Mouse (Mus musculus) limb, embryonic 11.5 days (tissue): ENCODE results near the gene Urb1. TPM values are rescaled to one million over a fixed set of nuclear protein-coding genes. Genes with fewer than 3 reads are reported as not detected.

ENCODE experiments used
- ATAC-seq: fragments of 200-750 bp; cut with Nextera tagmentation; 2 replicates; pipeline ENCODE4 v1.8.0; 2017; ENCODE audit warnings: low read depth; ENCODE audit not compliant: insufficient number of reproducible peaks, low FRiP score, low TSS enrichment
- DNase-seq: peaks from one replicate; pipeline ENCODE4 v3.0.0-alpha.2; 2015; ENCODE audit warnings: low spot score
- H3K27ac ChIP-seq: fragments of 300-500 bp; sonication (generic); replicated peaks from 2 replicates; pipeline ENCODE4 v1.5.1; 2014; ENCODE audit warnings: low read depth, mild to moderate bottlenecking, low read length
- H3K27me3 ChIP-seq: fragments of 300-500 bp; sonication (generic); 2 replicates; pipeline ENCODE4 v1.6.1; 2014; ENCODE audit warnings: mild to moderate bottlenecking, low read length, mixed read lengths; ENCODE audit not compliant: control insufficient read depth, insufficient read depth
- H3K36me3 ChIP-seq: fragments of 300-500 bp; sonication (generic); 2 replicates; pipeline ENCODE4 v1.6.1; 2014; ENCODE audit warnings: mild to moderate bottlenecking, low read length, moderate library complexity, mixed read lengths; ENCODE audit not compliant: control insufficient read depth, insufficient read depth
- H3K4me1 ChIP-seq: fragments of 300-500 bp; sonication (generic); 2 replicates; pipeline ENCODE4 v1.6.1; 2014; ENCODE audit warnings: low read length, mixed read lengths; ENCODE audit not compliant: control insufficient read depth, insufficient read depth
- H3K4me2 ChIP-seq: fragments of 300-500 bp; sonication (generic); 2 replicates; pipeline ENCODE4 v1.6.1; 2014; ENCODE audit warnings: low read depth, mild to moderate bottlenecking, moderate library complexity; ENCODE audit not compliant: severe bottlenecking
- H3K4me3 ChIP-seq: fragments of 300-500 bp; sonication (generic); 2 replicates; pipeline ENCODE4 v1.5.1; 2014; ENCODE audit warnings: low read depth, low read length
- H3K9ac ChIP-seq: fragments of 300-500 bp; sonication (generic); 2 replicates; pipeline ENCODE4 v1.6.1; 2014; ENCODE audit warnings: mild to moderate bottlenecking, low read length
- H3K9me3 ChIP-seq: fragments of 300-500 bp; sonication (generic); 2 replicates; pipeline ENCODE4 v1.6.1; 2016; ENCODE audit warnings: low read length; ENCODE audit not compliant: control insufficient read depth
- WGBS: fragments of 180-500 bp; shearing (Covaris S2); extraction: QIAGEN DNeasy Blood & Tissue Kit; methylation state at CpG from one replicate; pipeline ENCODE4 v1.1.7; 2014; 5-methylcytosine and 5-hydroxymethylcytosine counted together
- polyA plus RNA-seq: library from polyadenylated mRNA; unstranded; fragments of >200 nt; fragmentation: Nextera tagmentation; extraction: Ambion mirVana; gene quantifications from 2 replicates; pipeline ENCODE4 v1.2.1, GENCODE M21; 2014

The Urb1 gene
- polyA plus RNA-seq, 1 experiment from 2014 or later = 16.6 TPM

GRCm38 (mm10) chr16:90774646-90775045, 35.6 kb downstream of the Urb1 start:
- ATAC-seq (no peak), DNase-seq (no peak)
- Histone ChIP-seq H3K9ac (no peak overlapping the region), H3K27ac (no peak overlapping the region), H3K9me3 (no peaks in the 10 kb centered on the region), H3K36me3 (peaks cover 22% of the 10 kb centered on the region), H3K4me2 (no peak overlapping the region), H3K4me3 (no peak overlapping the region), H3K4me1 (no peaks in the 10 kb centered on the region), H3K27me3 (no peaks in the 10 kb centered on the region)
- 89% methylated on average over 6 of the region's 6 CpGs for WGBS

DNA sequence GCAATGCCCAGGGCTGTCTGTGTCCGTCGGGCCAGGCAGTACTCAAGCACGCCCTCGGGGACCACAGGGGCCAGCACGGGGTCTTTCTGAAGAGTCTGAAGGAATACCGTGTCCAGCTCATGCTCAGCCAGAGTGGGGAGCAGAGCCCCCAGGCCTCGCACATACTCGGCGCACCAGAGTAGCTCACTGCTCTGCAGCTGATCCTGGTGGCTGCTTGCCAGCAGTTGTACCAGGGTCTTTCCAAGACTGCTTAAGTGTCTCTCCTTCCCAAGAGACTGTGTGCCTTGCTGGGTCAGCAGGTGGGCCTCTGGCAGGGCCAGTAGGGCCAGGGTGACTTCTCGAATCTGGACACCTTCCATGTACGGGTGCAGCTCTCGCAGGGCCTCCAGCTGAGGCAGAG, 36.0 kb downstream of the Urb1 start:
- H3K36me3 ChIP-seq = peaks cover 23% of the 10 kb centered on the region
- DNase-seq = no peak

GRCm38 (mm10) chr16:90766919-90767454, 43.2 kb downstream of the Urb1 start:
- no peak overlapping the region for H3K27ac ChIP-seq
- no peak overlapping the region for H3K4me2 ChIP-seq
- no peak for ATAC-seq
- H3K36me3 ChIP-seq = peaks cover 18% of the 10 kb centered on the region; the same call in 1 of the 2 replicates
- no peak for DNase-seq
- no peak overlapping the region for H3K9ac ChIP-seq
- H3K4me3 ChIP-seq = no peak overlapping the region
- no peaks in the 10 kb centered on the region for H3K4me1 ChIP-seq
- H3K27me3 ChIP-seq = no peaks in the 10 kb centered on the region
- 94% methylated on average over 15 of the region's 15 CpGs for WGBS
- H3K9me3 ChIP-seq = no peaks in the 10 kb centered on the region

More for the DNA sequence above, 36.0 kb downstream of the Urb1 start:
- no peak for ATAC-seq
- Histone ChIP-seq H3K27me3 (no peaks in the 10 kb centered on the region), H3K4me2 (no peak overlapping the region), H3K4me1 (no peaks in the 10 kb centered on the region), H3K27ac (no peak overlapping the region), H3K9me3 (no peaks in the 10 kb centered on the region), H3K9ac (no peak overlapping the region), H3K4me3 (no peak overlapping the region)
- WGBS = 95% methylated on average over 12 of the region's 12 CpGs

DNA sequence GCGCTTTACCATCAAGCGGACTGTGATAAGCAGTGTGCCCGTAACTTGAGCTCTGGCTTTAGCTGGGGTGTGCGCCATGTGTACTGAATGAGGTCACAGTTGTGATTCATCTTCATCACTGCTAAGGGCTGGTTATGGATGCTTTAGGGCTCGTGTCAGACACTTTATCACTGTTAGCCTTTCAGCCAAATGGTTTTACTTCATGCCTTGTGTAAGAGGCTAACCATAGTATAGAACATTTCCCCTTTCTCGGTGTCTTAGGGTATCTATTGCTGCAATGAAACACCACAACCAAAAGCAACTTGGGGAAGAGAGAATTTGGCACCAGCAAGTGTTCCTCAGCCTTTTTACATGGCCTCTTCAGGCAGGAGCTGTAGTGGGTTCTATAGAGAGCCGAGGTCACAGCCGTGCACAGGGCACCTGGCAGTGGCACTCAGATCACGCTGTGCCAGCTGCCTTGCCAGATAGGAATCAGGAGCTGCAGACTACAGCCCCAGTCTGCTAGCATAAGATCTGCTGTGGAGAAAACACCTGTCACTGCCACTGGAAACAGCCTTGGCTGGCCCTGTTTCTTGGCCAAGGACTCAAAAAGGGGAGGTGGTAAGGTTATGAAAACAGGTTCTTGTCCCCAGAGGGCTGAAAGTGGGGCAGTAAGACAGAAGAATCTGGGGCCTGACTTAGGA, 44.9 kb downstream of the Urb1 start:
- Histone ChIP-seq H3K9ac (no peak overlapping the region), H3K27ac (no peak overlapping the region), H3K4me2 (no peak overlapping the region), H3K4me1 (no peaks in the 10 kb centered on the region), H3K9me3 (no peaks in the 10 kb centered on the region), H3K27me3 (no peaks in the 10 kb centered on the region), H3K36me3 (peaks cover 18% of the 10 kb centered on the region; the same call in 1 of the 2 replicates), H3K4me3 (no peak overlapping the region)
- no peak for ATAC-seq
- no peak for DNase-seq
- WGBS = 88% methylated on average over 9 of the region's 9 CpGs

DNA sequence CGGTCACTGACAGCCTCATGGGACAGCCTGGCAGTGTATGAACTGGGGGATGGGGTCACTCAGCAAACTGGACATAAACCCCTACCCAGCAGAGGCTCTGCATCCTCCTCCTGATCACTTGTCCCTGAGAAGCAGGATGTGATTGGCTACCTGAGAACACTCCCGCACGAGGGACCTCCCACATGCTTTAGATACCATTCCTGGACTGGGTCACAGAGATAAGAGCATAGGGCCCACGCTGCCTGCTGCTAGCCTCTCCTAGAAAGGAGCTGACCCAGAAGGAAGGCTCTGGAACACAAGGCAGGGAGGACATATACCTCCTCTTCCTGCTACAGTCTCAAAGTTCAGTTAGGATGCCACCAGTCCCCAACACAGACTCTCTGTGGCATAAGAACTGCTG, 49.7 kb downstream of the Urb1 start:
- no peak for DNase-seq
- no peaks in the 10 kb centered on the region for H3K4me1 ChIP-seq

DNA sequence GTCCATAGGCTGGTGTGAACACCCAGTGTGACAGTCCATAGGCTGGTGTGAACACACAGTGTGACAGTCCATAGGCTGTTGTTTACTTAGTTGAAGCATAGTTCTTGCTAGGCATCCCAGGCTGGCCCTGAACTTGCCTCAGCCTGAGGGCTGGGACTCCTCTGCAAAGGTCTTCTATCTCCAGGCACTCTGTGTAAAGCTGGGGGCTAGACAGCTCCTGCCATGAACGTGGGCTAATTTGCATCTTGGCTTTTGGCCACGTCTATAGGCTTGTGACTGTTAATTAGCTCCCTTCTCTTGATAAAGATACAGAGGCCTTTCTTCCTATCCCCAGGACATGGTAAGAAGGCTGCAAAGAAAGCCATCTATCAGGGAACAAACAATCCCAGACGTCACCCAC, 50.9 kb downstream of the Urb1 start:
- no peaks in the 10 kb centered on the region for H3K27me3 ChIP-seq
- H3K9ac ChIP-seq = no peak overlapping the region
- no peak for DNase-seq
- H3K4me3 ChIP-seq = no peak overlapping the region
- ATAC-seq = no peak
- 78% methylated on average over 3 of the region's 3 CpGs for WGBS
- H3K4me2 ChIP-seq = no peak overlapping the region
- no peaks in the 10 kb centered on the region for H3K9me3 ChIP-seq
- H3K4me1 ChIP-seq = no peaks in the 10 kb centered on the region
- no peak overlapping the region for H3K27ac ChIP-seq
- H3K36me3 ChIP-seq = peaks cover 11% of the 10 kb centered on the region; the same call in 1 of the 2 replicates

More for the DNA sequence above, 49.7 kb downstream of the Urb1 start:
- no peak overlapping the region for H3K4me2 ChIP-seq
- H3K9ac ChIP-seq = no peak overlapping the region
- no peaks in the 10 kb centered on the region for H3K9me3 ChIP-seq
- H3K36me3 ChIP-seq = peaks cover 9% of the 10 kb centered on the region; the same call in 1 of the 2 replicates
- ATAC-seq = no peak
- H3K27me3 ChIP-seq = no peaks in the 10 kb centered on the region
- no peak overlapping the region for H3K4me3 ChIP-seq
- 81% methylated on average over 4 of the region's 4 CpGs for WGBS
- H3K27ac ChIP-seq = no peak overlapping the region

GRCm38 (mm10) chr16:90753386-90753941, 56.7 kb downstream of the Urb1 start:
- no peaks in the 10 kb centered on the region for H3K9me3 ChIP-seq
- ATAC-seq = no peak
- no peaks in the 10 kb centered on the region for H3K27me3 ChIP-seq
- no peak for DNase-seq
- 93% methylated on average over 13 of the region's 13 CpGs for WGBS
- H3K4me3 ChIP-seq = no peak overlapping the region
- H3K36me3 ChIP-seq = peaks cover 15% of the 10 kb centered on the region
- H3K9ac ChIP-seq = no peak overlapping the region
- no peak overlapping the region for H3K4me2 ChIP-seq
- no peaks in the 10 kb centered on the region for H3K4me1 ChIP-seq
- H3K27ac ChIP-seq = no peak overlapping the region

GRCm38 (mm10) chr16:90748169-90748568, 62.0 kb downstream of the Urb1 start:
- DNase-seq = no peak
- ATAC-seq = no peak
- no peak overlapping the region for H3K4me3 ChIP-seq

More at GRCm38 (mm10) chr16:90748169-90748568, 62.0 kb downstream of the Urb1 start:
- 94% methylated on average over 7 of the region's 7 CpGs for WGBS
- Histone ChIP-seq H3K4me1 (no peaks in the 10 kb centered on the region), H3K27me3 (no peaks in the 10 kb centered on the region), H3K36me3 (peaks cover 2% of the 10 kb centered on the region), H3K27ac (no peak overlapping the region), H3K9me3 (no peaks in the 10 kb centered on the region), H3K4me2 (no peak overlapping the region), H3K9ac (no peak overlapping the region)
